Mouse (Mus musculus): ENCODE data around the gene Gm2244. TPM values are rescaled to one million over a fixed set of nuclear protein-coding genes. Genes with fewer than 3 reads are reported as not detected.
"Not testable (repeated sequence)": the region's sequence is repeated elsewhere in the genome, so short reads cannot be mapped to it uniquely, and the experiment has no call there.

Gm2244 gene
- polyA plus RNA-seq (2016; fragmentation: Nextera tagmentation; extraction: Ambion mirVana), result 0.12 and 0.19 TPM in 2 replicates

- 82% methylated on average over 1 of the region's 3 CpGs for WGBS
- not testable (repeated sequence) for H3K27ac ChIP-seq; H3K4me3 ChIP-seq; H3K9me3 ChIP-seq; H3K36me3 ChIP-seq (replicated peaks); H3K27me3 ChIP-seq (ENCODE audit: poor library complexity, severe bottlenecking); H3K4me1 ChIP-seq; DNase-seq (ENCODE audit: extremely low spot score, low spot score)
Observed at GRCm38 (mm10) chr14:19549863-19550262, at the start of gene Gm2244. Gene Gm2244, minus strand, starts transcription at chr14:19549963.

- peak; percentile 18 for DNase-seq (ENCODE audit: extremely low spot score, low spot score)
- not testable (repeated sequence) for H3K36me3 ChIP-seq (replicated peaks)
- peak within 1 kb of the TSS; percentile 88 for H3K27ac ChIP-seq
Observed at GRCm38 (mm10) chr14:19584804-19585667, 35.3 kb upstream of the Gm2244 start, which contains the start of gene Gm2237. Gene Gm2237, minus strand, starts transcription at chr14:19585135.

More at GRCm38 (mm10) chr14:19584804-19585667, 35.3 kb upstream of the Gm2244 start, which contains the start of gene Gm2237:
- H3K4me3 ChIP-seq, result peak within 1 kb of the TSS; percentile 55
- H3K4me1 ChIP-seq; H3K27me3 ChIP-seq (ENCODE audit: poor library complexity, severe bottlenecking); H3K9me3 ChIP-seq: not testable (repeated sequence)
- WGBS, result 1% methylated on average over 31 of the region's 62 CpGs

Other genes with a start within 250 kb of the Gm2244 start
- gene Gm21738, start 131.0 kb downstream of the Gm2244 start, polyA plus RNA-seq (2016; fragmentation: Nextera tagmentation; extraction: Ambion mirVana), result 0.26 TPM in 1 of 2 replicates, not detected in the other
- gene Gm2237, start 35.2 kb upstream of the Gm2244 start, polyA plus RNA-seq (2016; fragmentation: Nextera tagmentation; extraction: Ambion mirVana), result 2.5 and 3.2 TPM in 2 replicates
- not detected in 2 replicates for gene Gm5458, start 52.6 kb upstream of the Gm2244 start, polyA plus RNA-seq (2016; fragmentation: Nextera tagmentation; extraction: Ambion mirVana)
- 50.2 and 55.6 TPM in 2 replicates for gene Nid2, start 201.3 kb upstream of the Gm2244 start, polyA plus RNA-seq (2016; fragmentation: Nextera tagmentation; extraction: Ambion mirVana)